Mouse (Mus musculus): ENCODE results near the gene Pcgf1. TPM values are rescaled to one million over a fixed set of nuclear protein-coding genes. Genes with fewer than 3 reads are reported as not detected.

The Pcgf1 gene
- total RNA-seq, 2 experiments from 2014 or later = 33.7 to 37.9 TPM

- no peak for DNase-seq (ENCODE audit: low spot score in 2 of 2)
Measured at GRCm38 (mm10) chr6:83121863-83122710, 44.4 kb downstream of the Pcgf1 start.

GRCm38 (mm10) chr6:83122961-83123360 lies 45.3 kb downstream of the Pcgf1 start:
- DNase-seq (ENCODE audit: low spot score in 2 of 2) = no peak

- DNase-seq (ENCODE audit: low spot score in 2 of 2) = peak; percentile 82 to 93
Measured at GRCm38 (mm10) chr6:83124851-83125312, 47.2 kb downstream of the Pcgf1 start.

GRCm38 (mm10) chr6:83125331-83125730 lies 47.7 kb downstream of the Pcgf1 start, which contains the start of gene Ino80b:
Ino80b (minus strand) TSS chr6:83125431.
- no peak for DNase-seq (ENCODE audit: low spot score in 2 of 2)

GRCm38 (mm10) chr6:83127419-83127818 lies 49.8 kb downstream of the Pcgf1 start:
- no peak for DNase-seq (ENCODE audit: low spot score in 2 of 2)

Small RNA genes lying within 50 kb of the gene (microRNA-seq; reads per million reads assigned to microRNA genes)
- gene Mir3470a = 0 reads per million in 2 experiments
- 0.20 to 0.25 reads per million in 2 experiments for gene Mir7040

Other genes with a start within 250 kb of the Pcgf1 start
- 10 to 100 TPM; 40.1 to 40.8 TPM for gene Sema4f, start 138.1 kb upstream of the Pcgf1 start, total RNA-seq (2021)
- not detected for gene M1ap, start 131.0 kb upstream of the Pcgf1 start, total RNA-seq (2021)
- 1 to 10 TPM; 3.8 to 4.3 TPM for gene Dok1, start 44.4 kb upstream of the Pcgf1 start, total RNA-seq (2021)
- gene Loxl3, start 43.7 kb upstream of the Pcgf1 start, total RNA-seq (2021) = 1 to 10 TPM; 2.5 to 2.8 TPM
- gene Aup1, start 23.3 kb upstream of the Pcgf1 start, total RNA-seq (2021) = 100 to 1,000 TPM; 125 to 137 TPM
- 10 to 100 TPM; 43.3 to 47.7 TPM for gene Htra2, start 22.6 kb upstream of the Pcgf1 start, total RNA-seq (2021)
- gene Dqx1, start 20.0 kb upstream of the Pcgf1 start, total RNA-seq (2021) = under 1 TPM; 0.50 to 0.61 TPM
- gene Tlx2, start 7.6 kb upstream of the Pcgf1 start, total RNA-seq (2021) = not detected
- gene Lbx2, start 8.5 kb downstream of the Pcgf1 start, total RNA-seq (2021) = not detected
- gene Ccdc142, start 23.7 kb downstream of the Pcgf1 start, total RNA-seq (2021) = 1 to 10 TPM; 7.7 to 9.4 TPM
- 1 to 10 TPM; 6.5 to 7.6 TPM for gene Gm42688, start 23.7 kb downstream of the Pcgf1 start, total RNA-seq (2021)
- 10 to 100 TPM; 58.4 to 69.3 TPM for gene Mrpl53, start 31.2 kb downstream of the Pcgf1 start, total RNA-seq (2021)
- 10 to 100 TPM; 27.0 TPM for gene Mogs, start 37.6 kb downstream of the Pcgf1 start, total RNA-seq (2021)
- gene Wbp1, start 43.7 kb downstream of the Pcgf1 start, total RNA-seq (2021) = 10 to 100 TPM; 47.4 to 52.5 TPM
- 10 to 100 TPM; 28.0 to 29.5 TPM for gene Ino80b, start 47.6 kb downstream of the Pcgf1 start, total RNA-seq (2021)
- 10 to 100 TPM; 73.5 to 75.8 TPM for gene Rtkn, start 57.6 kb downstream of the Pcgf1 start, total RNA-seq (2021)
- gene Wdr54, start 78.5 kb downstream of the Pcgf1 start, total RNA-seq (2021) = 10 to 100 TPM; 24.4 to 27.6 TPM
- 10 to 100 TPM; 25.3 to 26.1 TPM for gene 1700003E16Rik, start 78.5 kb downstream of the Pcgf1 start, total RNA-seq (2021)
- 100 to 1,000 TPM; 398 to 403 TPM for gene Dctn1, start 88.1 kb downstream of the Pcgf1 start, total RNA-seq (2021)
- 1 to 10 TPM in 1 of 2 experiments, under 1 TPM in 1; 0.25 to 1.2 TPM for gene Slc4a5, start 142.0 kb downstream of the Pcgf1 start, total RNA-seq (2021)
- 1 to 10 TPM; 6.6 to 7.1 TPM for gene Mthfd2, start 248.0 kb downstream of the Pcgf1 start, total RNA-seq (2021)
- gene Mob1a, start 248.1 kb downstream of the Pcgf1 start, total RNA-seq (2021) = 10 to 100 TPM; 19.2 to 20.5 TPM